Mouse (Mus musculus) olfactory bulb, adult 2 months (tissue): ENCODE data around the gene Slu7.

ENCODE experiments used
- CTCF ChIP-seq: fragments of 200-500 bp; IDR thresholded peaks from 2 replicates; pipeline ENCODE4 v1.5.1; 2012; ENCODE audit warnings: low read depth, mild to moderate bottlenecking, low read length, moderate library complexity; ENCODE audit not compliant: insufficient read depth
- POLR2A ChIP-seq: fragments of 200-500 bp; IDR thresholded peaks from 2 replicates; pipeline ENCODE4 v1.6.1; 2012; ENCODE audit warnings: mild to moderate bottlenecking, low read depth, low read length, moderate library complexity; ENCODE audit not compliant: insufficient read depth

- no peak for TF ChIP-seq CTCF
- no peak for TF ChIP-seq POLR2A
Measured at GRCm38 (mm10) chr11:43441121-43441520, 7.6 kb downstream of the Slu7 start.
